Mouse (Mus musculus) NIH3T3 (cell line): ENCODE data around the gene Bglap2.
"Not testable (repeated sequence)": the region's sequence is repeated elsewhere in the genome, so short reads cannot be mapped to it uniquely, and the experiment has no call there.

Source experiments
- DNase-seq: peaks from one replicate; pipeline ENCODE4 v3.0.0-alpha.2; 2012; ENCODE audit warnings: low read depth

Bglap2 gene

GRCm38 (mm10) chr3:88384364-88384763 is 5.9 kb upstream of the Bglap2 start, which contains the start of gene Bglap:
TSS of gene Bglap (minus strand) at chr3:88384464.
- DNase-seq, result no peak

GRCm38 (mm10) chr3:88382383-88382782 is 3.9 kb upstream of the Bglap2 start:
- DNase-seq, result not testable (repeated sequence)

GRCm38 (mm10) chr3:88381389-88382315 is 3.2 kb upstream of the Bglap2 start:
- DNase-seq, result not testable (repeated sequence)

- DNase-seq, result not testable (repeated sequence)
Observed at GRCm38 (mm10) chr3:88376644-88377043, 1.9 kb downstream of the Bglap2 start.

GRCm38 (mm10) chr3:88375750-88376626 is 2.5 kb downstream of the Bglap2 start:
- DNase-seq, result peak; percentile 45

- DNase-seq, result not testable (repeated sequence)
Observed at GRCm38 (mm10) chr3:88372643-88373042, 5.9 kb downstream of the Bglap2 start, which contains the start of gene Bglap3. TSS of gene Bglap3 (minus strand) at chr3:88372743.

GRCm38 (mm10) chr3:88368511-88368910 is 10.0 kb downstream of the Bglap2 start:
- not testable (repeated sequence) for DNase-seq

- not testable (repeated sequence) for DNase-seq
Observed at GRCm38 (mm10) chr3:88367517-88367916, 11.0 kb downstream of the Bglap2 start.

GRCm38 (mm10) chr3:88366830-88367428 is 11.6 kb downstream of the Bglap2 start:
- not testable (repeated sequence) for DNase-seq

- no peak for DNase-seq
Observed at GRCm38 (mm10) chr3:88365705-88366361, 12.7 kb downstream of the Bglap2 start.

- no peak for DNase-seq
Observed at GRCm38 (mm10) chr3:88364337-88364736, 14.2 kb downstream of the Bglap2 start, which contains the start of gene Paqr6. TSS of gene Paqr6 (plus strand) at chr3:88364584.

- no peak for DNase-seq
Observed at GRCm38 (mm10) chr3:88363700-88364099, 14.8 kb downstream of the Bglap2 start.

- no peak for DNase-seq
Observed at GRCm38 (mm10) chr3:88361612-88362313, 16.7 kb downstream of the Bglap2 start.

GRCm38 (mm10) chr3:88361096-88361495 is 17.4 kb downstream of the Bglap2 start:
- DNase-seq, result no peak

- DNase-seq, result no peak
Observed at GRCm38 (mm10) chr3:88359989-88360388, 18.5 kb downstream of the Bglap2 start.

- no peak for DNase-seq
Observed at GRCm38 (mm10) chr3:88359584-88359983, 18.9 kb downstream of the Bglap2 start.

- peak; percentile 42 for DNase-seq
Observed at GRCm38 (mm10) chr3:88354396-88355165, 23.9 kb downstream of the Bglap2 start.

GRCm38 (mm10) chr3:88352907-88353306 is 25.6 kb downstream of the Bglap2 start:
- DNase-seq, result no peak

GRCm38 (mm10) chr3:88350732-88351131 is 27.8 kb downstream of the Bglap2 start:
- DNase-seq, result no peak

- no peak for DNase-seq
Observed at GRCm38 (mm10) chr3:88339006-88339405, 39.5 kb downstream of the Bglap2 start.
